In the genomic region with DNA sequence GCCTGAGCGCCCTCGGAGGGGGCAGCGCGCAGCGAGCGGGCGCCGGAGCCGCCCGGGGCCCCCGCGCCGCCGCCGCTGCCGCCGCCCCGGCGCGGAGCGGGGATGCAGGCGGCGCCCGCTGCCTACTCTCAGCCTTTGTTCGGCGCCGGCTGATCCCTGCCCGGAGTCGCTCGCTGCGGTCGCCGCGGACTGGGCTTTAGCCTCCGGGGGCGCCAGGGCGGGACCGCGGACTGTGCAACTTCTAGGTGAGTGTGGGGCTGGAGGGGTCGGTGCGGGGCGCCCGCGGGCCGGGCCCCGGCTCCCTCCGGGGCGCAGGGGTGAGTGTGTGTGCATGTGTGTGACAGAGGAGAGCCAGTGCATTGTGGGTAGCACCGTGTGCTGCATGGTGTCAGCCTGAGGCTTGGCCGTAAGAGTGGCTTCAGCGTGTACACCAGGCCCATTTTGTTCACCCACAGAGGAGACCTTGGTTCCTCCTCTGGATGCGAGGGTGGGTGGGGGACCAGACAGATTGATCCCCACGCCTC, we compare ENCODE assay signal across 8 mouse cellular contexts.
A peak's percentile ranks its signal among the peaks of the same experiment; 100 is the strongest.
DNase-seq lines count a peak whose midpoint lies in the region; ATAC-seq and TF ChIP-seq lines count a peak whose summit lies in the region.

No protein-coding gene starts in this region.

- peak overlapping the region; percentile 23 for H3K4me3 ChIP-seq in cerebellum, adult 2 months (replicated peaks; ENCODE audit: insufficient read depth, low read depth, low read length)
- H3K4me3 ChIP-seq in forebrain, embryonic 10.5 days: peak overlapping the region; percentile 84
- H3K4me3 ChIP-seq in hindbrain, embryonic 15.5 days: peak overlapping the region; percentile 70
- H3K4me3 ChIP-seq in midbrain, postnatal 0 days (ENCODE audit: low read depth, low read length): peak overlapping the region; percentile 80
- H3K4me3 ChIP-seq in stomach, embryonic 16.5 days (replicated peaks; ENCODE audit: low read length): peak overlapping the region; percentile 65

- no peak for TF ChIP-seq POLR2A in cerebellum, adult 2 months (IDR thresholded peaks at IDR 0.05; ENCODE audit: borderline replicate concordance, insufficient read depth, low read length)

- peak in 1 of 2 experiments; percentile 66 for DNase-seq in cerebellum, adult 2 months
- no peak for DNase-seq in cerebellum, adult 11-12 months
- DNase-seq in ZHBTc4 (ENCODE audit: low read depth, low spot score) (peak; percentile 70), liver (peak; percentile 34)
- peak; percentile 67 for DNase-seq in forebrain, embryonic 10.5 days (ENCODE audit: extremely low spot score, low spot score)
- peak; percentile 68 for DNase-seq in midbrain, postnatal 0 days (ENCODE audit: low spot score)

- H3K9me3 ChIP-seq in forebrain, embryonic 10.5 days: no peaks in the 10 kb centered on the region
- no peaks in the 10 kb centered on the region for H3K9me3 ChIP-seq in hindbrain, embryonic 15.5 days
- no peaks in the 10 kb centered on the region for H3K9me3 ChIP-seq in midbrain, postnatal 0 days (ENCODE audit: low read length)
- no peaks in the 10 kb centered on the region for H3K9me3 ChIP-seq in stomach, embryonic 16.5 days (replicated peaks; ENCODE audit: control insufficient read depth, low read length)

- H3K27me3 ChIP-seq in cerebellum, adult 2 months (ENCODE audit: control insufficient read depth, insufficient read depth, low read length): no peaks in the 10 kb centered on the region
- no peaks in the 10 kb centered on the region for H3K27me3 ChIP-seq in forebrain, embryonic 10.5 days (ENCODE audit: poor library complexity, severe bottlenecking)
- H3K27me3 ChIP-seq in hindbrain, embryonic 15.5 days: no peaks in the 10 kb centered on the region
- no peaks in the 10 kb centered on the region for H3K27me3 ChIP-seq in midbrain, postnatal 0 days (ENCODE audit: insufficient read depth, low read length)
- H3K27me3 ChIP-seq in stomach, embryonic 16.5 days (ENCODE audit: control insufficient read depth, insufficient read depth, low read length): no peaks in the 10 kb centered on the region

- no peak for TF ChIP-seq CTCF in cerebellum, adult 2 months (IDR thresholded peaks at IDR 0.05; ENCODE audit: borderline replicate concordance, insufficient read depth, low read depth, low read length)
- TF ChIP-seq CTCF in midbrain, postnatal 0 days (IDR thresholded peaks at IDR 0.05): no peak

- peak overlapping the region; percentile 96 for H3K4me2 ChIP-seq in hindbrain, embryonic 15.5 days
- peak overlapping the region; percentile 84 for H3K4me2 ChIP-seq in midbrain, postnatal 0 days (ENCODE audit: low read depth, low read length, poor library complexity, severe bottlenecking)
- H3K4me2 ChIP-seq in stomach, embryonic 16.5 days (ENCODE audit: low read depth, low read length): peak overlapping the region; percentile 100

- H3K9ac ChIP-seq in hindbrain, embryonic 15.5 days: peak overlapping the region; percentile 93
- H3K9ac ChIP-seq in midbrain, postnatal 0 days (replicated peaks; ENCODE audit: low read length, poor library complexity, severe bottlenecking): peak overlapping the region; percentile 96
- H3K9ac ChIP-seq in stomach, embryonic 16.5 days (ENCODE audit: low read length): peak overlapping the region; percentile 87

- peaks cover 48% of the 10 kb centered on the region for H3K4me1 ChIP-seq in cerebellum, adult 2 months (ENCODE audit: control insufficient read depth, insufficient read depth, low read length)
- peaks cover 96% of the 10 kb centered on the region for H3K4me1 ChIP-seq in forebrain, embryonic 10.5 days
- H3K4me1 ChIP-seq in hindbrain, embryonic 15.5 days (replicated peaks): peaks cover 82% of the 10 kb centered on the region
- peaks cover 39% of the 10 kb centered on the region for H3K4me1 ChIP-seq in midbrain, postnatal 0 days (ENCODE audit: insufficient read depth, low read length)
- H3K4me1 ChIP-seq in stomach, embryonic 16.5 days (ENCODE audit: control insufficient read depth, insufficient read depth, low read length): peaks cover 75% of the 10 kb centered on the region

- no peak overlapping the region for H3K27ac ChIP-seq in cerebellum, adult 2 months (ENCODE audit: insufficient read depth, low read length)
- peak overlapping the region; percentile 99 for H3K27ac ChIP-seq in forebrain, embryonic 10.5 days
- peak overlapping the region; percentile 98 for H3K27ac ChIP-seq in hindbrain, embryonic 15.5 days (replicated peaks)
- H3K27ac ChIP-seq in midbrain, postnatal 0 days (ENCODE audit: low read depth, low read length): peak overlapping the region; percentile 99
- peak overlapping the region; percentile 90 for H3K27ac ChIP-seq in stomach, embryonic 16.5 days (ENCODE audit: low read length)

- 3% methylated on average over 44 of the region's 53 CpGs for WGBS in cerebellum, adult 2 months
- WGBS in forebrain, embryonic 10.5 days: under 1% methylated on average over 53 of the region's 53 CpGs
- WGBS in hindbrain, embryonic 15.5 days: 0% methylated on average over 40 of the region's 53 CpGs
- under 1% methylated on average over 51 of the region's 53 CpGs for WGBS in midbrain, postnatal 0 days
- WGBS in stomach, embryonic 16.5 days: under 1% methylated on average over 44 of the region's 53 CpGs

- peak; percentile 74 for ATAC-seq in hindbrain, embryonic 15.5 days (ENCODE audit: low FRiP score, low read depth)
- peak; percentile 79 for ATAC-seq in midbrain, postnatal 0 days (ENCODE audit: low FRiP score)
- peak; percentile 70 for ATAC-seq in stomach, embryonic 16.5 days (ENCODE audit: insufficient read depth, low FRiP score)

- peaks cover 25% of the 10 kb centered on the region for H3K36me3 ChIP-seq in forebrain, embryonic 10.5 days (replicated peaks)
- H3K36me3 ChIP-seq in hindbrain, embryonic 15.5 days: no peaks in the 10 kb centered on the region
- H3K36me3 ChIP-seq in midbrain, postnatal 0 days (ENCODE audit: insufficient read depth, low read length): no peaks in the 10 kb centered on the region
- no peaks in the 10 kb centered on the region for H3K36me3 ChIP-seq in stomach, embryonic 16.5 days (ENCODE audit: control insufficient read depth, insufficient read depth, low read length)

Comparison
In these comparisons a context has a peak if more than half of its experiments do, and no peak if none do; other contexts are left out.
1. H3K4me3 ChIP-seq: peak in every context shown above with its lines; median percentile 84 in forebrain, embryonic 10.5 days; 80 in midbrain, postnatal 0 days; 70 in hindbrain, embryonic 15.5 days; 65 in stomach, embryonic 16.5 days; 23 in cerebellum, adult 2 months.